Mouse (Mus musculus): ENCODE data around the gene Taldo1. TPM values are rescaled to one million over a fixed set of nuclear protein-coding genes. Genes with fewer than 3 reads are reported as not detected.
A peak's percentile ranks its signal among the peaks of the same experiment; 100 is the strongest.
"Not testable (repeated sequence)": the region's sequence is repeated elsewhere in the genome, so short reads cannot be mapped to it uniquely, and the experiment has no call there.

The Taldo1 gene
- total RNA-seq, 4 experiments from 2014 or later = 81.4 to 87.7 (median 84.4) TPM

GRCm38 (mm10) chr7:141387807-141388486 is 4.1 kb upstream of the Taldo1 start:
- no peak for DNase-seq (ENCODE audit: low spot score in 2 of 2)

- no peak for DNase-seq (ENCODE audit: low spot score in 2 of 2)
Observed at GRCm38 (mm10) chr7:141388487-141389109, 3.4 kb upstream of the Taldo1 start.

- no peak for DNase-seq (ENCODE audit: low spot score in 2 of 2)
Observed at GRCm38 (mm10) chr7:141390326-141391259, 1.4 kb upstream of the Taldo1 start.

GRCm38 (mm10) chr7:141392552-141393222 is 688 bp downstream of the Taldo1 start:
- no peak for DNase-seq (ENCODE audit: low spot score in 2 of 2)

DNA sequence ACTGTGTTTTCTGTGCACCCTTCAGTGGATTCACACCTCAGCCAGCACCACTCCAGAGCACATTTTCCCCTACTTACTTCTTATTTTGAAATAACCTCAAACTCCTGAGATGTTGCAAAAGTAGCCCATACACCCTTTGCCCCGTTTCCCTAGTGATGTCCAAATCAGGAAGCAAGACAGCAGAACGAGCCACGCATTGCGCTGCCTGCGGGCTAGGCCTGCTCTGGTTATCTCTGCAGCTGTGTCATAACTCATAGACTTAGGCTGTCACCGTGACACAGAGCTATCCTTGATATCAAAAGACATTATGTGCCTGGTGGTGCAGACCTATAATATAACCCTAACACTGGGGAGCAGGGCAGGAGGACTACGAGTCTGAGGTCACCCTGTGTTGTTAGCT is 2.2 kb downstream of the Taldo1 start:
- no peak for DNase-seq (ENCODE audit: low spot score in 2 of 2)

GRCm38 (mm10) chr7:141394771-141395170 is 2.8 kb downstream of the Taldo1 start:
- DNase-seq (ENCODE audit: low spot score in 2 of 2) = peak; percentile 13 to 28

- no peak for DNase-seq (ENCODE audit: low spot score in 2 of 2)
Observed at GRCm38 (mm10) chr7:141395348-141395747, 3.3 kb downstream of the Taldo1 start.

- no peak for DNase-seq (ENCODE audit: low spot score in 2 of 2)
Observed at GRCm38 (mm10) chr7:141403305-141403704, 11.3 kb downstream of the Taldo1 start.

DNA sequence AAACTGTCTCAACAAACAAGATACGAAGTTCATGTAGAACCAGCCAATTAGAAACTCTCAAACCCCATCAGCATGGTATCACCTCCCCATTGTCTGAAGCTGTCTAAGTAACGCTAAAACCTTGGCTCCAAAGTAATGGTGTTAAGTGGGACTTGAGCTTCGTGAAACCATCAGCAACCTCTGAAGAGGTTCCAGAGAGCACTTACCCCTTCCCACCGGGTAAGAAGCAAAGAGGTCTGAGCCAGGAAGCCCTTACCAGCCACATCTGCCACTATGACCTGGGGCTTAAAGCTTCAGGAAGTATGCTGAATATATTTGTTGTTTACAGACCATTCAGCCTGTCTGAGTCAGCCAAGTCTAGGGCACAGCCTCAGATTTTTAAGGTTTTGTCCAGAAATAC is 13.5 kb downstream of the Taldo1 start:
- no peak for DNase-seq (ENCODE audit: low spot score in 2 of 2)

DNA sequence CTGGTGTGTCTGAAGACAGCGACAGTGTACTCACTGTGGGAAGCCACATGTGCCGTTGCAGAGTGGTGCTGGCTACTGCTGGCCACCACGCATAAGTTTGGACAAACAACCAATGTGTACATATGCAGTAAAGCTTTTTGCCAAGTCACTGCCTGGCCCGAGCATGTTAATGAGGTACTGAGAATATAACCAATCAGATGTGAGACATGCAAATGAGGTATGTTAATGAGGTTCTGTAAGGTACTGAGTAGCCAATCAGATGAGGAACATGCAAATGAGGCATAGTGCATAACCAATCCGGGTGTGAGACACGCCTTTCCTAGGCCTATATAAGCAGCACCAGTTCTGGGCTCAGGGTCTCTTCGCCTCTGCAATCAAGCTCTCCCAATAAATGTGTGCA is 15.7 kb downstream of the Taldo1 start:
- DNase-seq (ENCODE audit: low spot score in 2 of 2) = not testable (repeated sequence)

DNA sequence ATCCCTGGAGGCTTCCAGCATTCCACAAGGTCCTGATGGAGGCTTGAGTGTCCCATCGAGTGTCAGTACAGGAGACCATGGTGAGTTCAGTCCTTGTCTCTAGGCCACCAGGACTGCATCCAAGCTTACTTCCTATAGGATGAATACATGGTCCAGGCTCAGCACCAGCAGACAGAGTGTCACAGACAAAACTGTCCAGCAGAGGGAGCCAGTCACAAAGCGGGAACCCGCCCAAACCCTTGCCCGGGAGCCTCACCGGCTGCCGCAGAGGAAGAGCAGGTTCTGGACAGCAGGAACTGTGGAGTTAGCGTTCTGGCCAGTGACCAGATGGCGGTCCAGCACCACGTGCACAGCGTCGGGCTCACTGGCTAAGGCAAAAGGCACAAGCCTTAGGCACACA is 16.8 kb downstream of the Taldo1 start:
- peak; percentile 67 to 74 for DNase-seq (ENCODE audit: low spot score in 2 of 2)

GRCm38 (mm10) chr7:141410631-141411030 is 18.6 kb downstream of the Taldo1 start:
- no peak for DNase-seq (ENCODE audit: low spot score in 2 of 2)

DNA sequence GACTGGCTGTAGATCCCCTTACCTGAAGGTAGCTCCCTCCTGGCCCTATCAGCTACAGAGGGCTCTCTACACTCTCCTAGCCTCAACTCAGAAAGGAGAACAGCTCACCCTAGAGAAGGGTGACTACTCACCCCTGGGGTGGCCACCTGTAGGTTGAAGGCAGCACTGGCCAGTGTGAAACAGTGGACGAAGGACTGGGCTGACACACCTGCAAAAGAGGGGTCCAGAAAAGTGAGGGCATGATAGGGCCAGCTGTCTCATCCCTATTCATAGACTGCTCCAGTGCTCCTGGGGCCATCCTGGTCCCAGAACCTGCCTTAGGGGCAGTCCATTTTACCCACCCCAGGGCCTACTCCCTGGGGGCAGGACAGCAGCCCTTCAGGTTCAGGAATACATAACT is 19.7 kb downstream of the Taldo1 start:
- DNase-seq (ENCODE audit: low spot score in 2 of 2) = no peak

DNA sequence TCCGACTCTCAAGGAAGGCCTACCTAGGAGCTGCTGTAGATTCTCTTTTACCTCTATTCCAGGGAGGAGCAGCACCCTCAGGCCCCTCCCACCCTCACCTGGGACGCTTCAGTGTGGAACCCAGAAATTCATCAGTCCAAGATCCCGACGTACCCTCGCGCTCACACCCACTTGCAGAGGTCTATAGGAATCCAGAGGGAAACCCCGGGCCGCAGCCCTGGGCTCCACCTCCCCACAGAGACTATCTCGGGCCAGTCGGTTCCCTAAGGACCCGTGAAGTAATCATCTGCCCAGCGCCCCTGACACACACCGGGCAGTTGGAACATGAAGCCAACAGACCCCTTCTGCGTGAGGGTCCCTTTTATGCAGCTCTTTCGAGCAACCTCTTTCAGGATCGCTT is 21.3 kb downstream of the Taldo1 start:
- DNase-seq (ENCODE audit: low spot score in 2 of 2) = no peak

GRCm38 (mm10) chr7:141413809-141414584 is 22.0 kb downstream of the Taldo1 start, which contains the start of gene Gatd1:
Gene Gatd1, minus strand, starts transcription at chr7:141414136.
- peak; percentile 95 to 99 for DNase-seq (ENCODE audit: low spot score in 2 of 2)

DNA sequence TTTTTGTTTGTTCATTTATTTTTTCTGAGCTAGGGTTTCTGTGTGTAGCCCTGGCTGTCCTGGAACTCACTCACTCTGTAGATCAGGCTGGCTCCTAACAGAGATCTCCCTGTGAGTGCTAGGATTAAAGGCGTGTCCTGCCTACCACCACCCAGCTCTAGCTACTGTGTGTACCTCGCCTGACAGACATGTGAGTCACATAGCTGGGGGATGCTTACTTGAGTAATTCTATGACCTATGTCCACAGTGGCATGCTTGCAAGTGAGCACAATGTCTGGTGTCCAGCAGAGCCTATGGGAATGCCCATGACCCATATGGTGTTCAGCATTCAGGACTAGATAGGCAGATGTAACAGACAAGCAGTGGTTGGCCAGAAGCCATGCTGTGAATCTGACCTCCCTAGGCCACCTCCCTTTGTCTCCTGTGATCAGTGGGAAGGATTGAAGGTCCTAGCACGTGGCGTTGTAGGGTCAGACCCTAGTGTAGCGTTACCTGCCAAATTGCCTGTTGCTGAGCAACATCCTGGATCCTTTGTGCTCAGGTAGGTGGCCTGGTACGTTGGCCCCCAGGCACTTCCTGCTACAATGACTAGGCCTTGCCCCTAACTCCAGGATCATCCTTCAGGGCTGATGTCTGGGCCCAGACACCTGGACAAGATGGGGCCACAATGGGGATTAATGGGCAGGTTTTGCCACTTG is 24.3 kb downstream of the Taldo1 start:
- DNase-seq (ENCODE audit: low spot score in 2 of 2) = no peak

DNA sequence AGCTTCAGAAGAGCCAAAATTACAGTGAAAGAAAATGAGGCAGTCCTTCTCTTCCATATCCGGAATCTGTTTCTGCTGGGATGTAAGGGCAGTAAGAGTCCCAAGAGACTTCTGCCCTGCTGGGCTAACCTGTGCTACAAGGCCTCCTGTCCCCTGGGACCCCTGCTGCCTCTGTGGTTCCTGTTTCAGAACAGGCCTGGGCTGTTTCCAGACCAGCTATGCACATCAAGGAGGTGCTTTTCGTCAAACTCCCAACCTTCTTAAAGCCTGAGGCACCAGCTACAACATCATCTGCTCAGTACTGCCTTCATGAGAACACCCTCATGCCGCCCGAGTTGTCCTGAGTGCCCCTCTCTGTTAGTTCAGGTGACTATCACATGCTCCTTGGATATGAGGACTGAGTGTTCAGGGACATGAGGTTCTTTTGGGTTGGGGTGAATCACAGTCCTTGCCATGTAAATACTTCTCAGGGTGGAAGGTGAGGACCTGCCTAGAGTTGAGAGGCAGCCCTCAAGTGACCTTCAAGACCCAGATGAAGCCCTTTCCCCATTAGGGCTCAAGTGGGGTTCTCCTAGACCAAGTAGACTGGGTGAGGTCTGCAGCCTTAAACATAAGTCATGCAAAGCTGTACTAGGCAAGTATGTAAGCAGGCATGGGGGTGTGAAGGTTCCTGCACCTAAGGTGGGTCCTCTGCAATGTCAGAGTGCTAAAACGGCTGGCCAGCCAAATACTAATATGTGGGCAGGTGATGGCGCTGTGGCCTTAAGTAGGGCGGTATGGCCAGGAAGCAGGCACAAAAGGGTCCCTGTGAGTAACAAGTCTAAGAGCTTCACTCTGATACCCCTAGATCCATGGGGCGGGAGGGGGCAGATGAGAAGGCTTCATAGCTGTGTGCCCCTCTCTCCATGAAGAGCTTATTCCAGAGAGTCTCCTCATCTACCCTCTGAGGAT is 26.0 kb downstream of the Taldo1 start:
- no peak for DNase-seq (ENCODE audit: low spot score in 2 of 2)

DNA sequence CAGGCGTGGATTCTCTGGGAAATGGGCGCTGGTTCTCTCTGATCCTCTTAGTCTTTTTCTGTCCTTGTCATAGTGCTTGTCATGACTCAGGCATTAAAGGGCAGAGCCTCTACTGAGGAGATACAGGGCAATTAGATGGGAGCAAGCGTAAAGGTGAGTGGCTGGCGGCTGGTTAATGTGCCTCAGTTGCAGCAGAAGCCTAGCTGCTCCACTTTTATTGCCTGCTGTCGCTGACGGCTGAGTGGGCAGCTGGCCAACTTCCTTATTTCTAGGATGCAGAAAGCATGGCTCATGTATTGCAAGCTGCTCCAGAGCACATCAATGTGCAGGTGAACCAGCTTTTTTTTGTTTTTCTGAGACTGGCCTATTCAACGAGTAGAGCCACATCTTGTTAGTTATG is 27.0 kb downstream of the Taldo1 start:
- no peak for DNase-seq (ENCODE audit: low spot score in 2 of 2)
